Mouse (Mus musculus) adrenal gland, postnatal 10 days (tissue): ENCODE results near the gene Zfp275. TPM values are rescaled to one million over a fixed set of nuclear protein-coding genes. Genes with fewer than 3 reads are reported as not detected.

Experiments used
- total RNA-seq, 2 experiments: library from RNA; stranded (reverse); gene quantifications; 2 replicates each; pipeline ENCODE4 v1.2.3; 2021

Gene Zfp275
- total RNA-seq, 2 experiments from 2014 or later: 15.3 to 18.7 TPM

Other genes with a start within 250 kb of the Zfp275 start
- 1 to 10 TPM; 1.2 to 2.8 TPM for gene Xlr3a, start 245.5 kb upstream of the Zfp275 start, total RNA-seq
- gene Gm14685, start 225.6 kb upstream of the Zfp275 start, total RNA-seq: under 1 TPM; 0.51 to 0.76 TPM
- not detected for gene Xlr5b, start 193.8 kb upstream of the Zfp275 start, total RNA-seq
- gene DXBay18, start 193.2 kb upstream of the Zfp275 start, total RNA-seq: not detected
- gene Spin2d, start 165.6 kb upstream of the Zfp275 start, total RNA-seq: not detected
- 1 to 10 TPM; 4.6 to 7.8 TPM for gene Xlr3b, start 150.4 kb upstream of the Zfp275 start, total RNA-seq
- gene Xlr4b, start 128.3 kb upstream of the Zfp275 start, total RNA-seq: under 1 TPM in 1 of 2 experiments, not detected in 1; 0.60 TPM
- 1 to 10 TPM; 7.3 to 7.8 TPM for gene F8a, start 114.3 kb upstream of the Zfp275 start, total RNA-seq
- gene Xlr4c, start 99.5 kb upstream of the Zfp275 start, total RNA-seq: under 1 TPM; 0.66 to 0.76 TPM
- gene Xlr3c, start 77.2 kb upstream of the Zfp275 start, total RNA-seq: not detected
- gene Xlr5a, start 49.6 kb upstream of the Zfp275 start, total RNA-seq: under 1 TPM; 0.24 to 0.33 TPM
- under 1 TPM; 0.45 to 0.69 TPM for gene Xlr5c, start 49.6 kb upstream of the Zfp275 start, total RNA-seq
- not detected for gene Gm45015, start 5.8 kb upstream of the Zfp275 start, total RNA-seq
- not detected for gene Gm18336, start 56.1 kb downstream of the Zfp275 start, total RNA-seq
- gene Zfp92, start 68.5 kb downstream of the Zfp275 start, total RNA-seq: under 1 TPM; 0.15 TPM
- gene Trex2, start 92.7 kb downstream of the Zfp275 start, total RNA-seq: not detected
- 10 to 100 TPM; 24.3 to 34.8 TPM for gene Haus7, start 116.4 kb downstream of the Zfp275 start, total RNA-seq
- gene Bgn, start 141.0 kb downstream of the Zfp275 start, total RNA-seq: 100 to 1,000 TPM; 207 to 268 TPM
- gene Atp2b3, start 160.5 kb downstream of the Zfp275 start, total RNA-seq: 10 to 100 TPM; 11.7 to 17.0 TPM